Mouse (Mus musculus) hindbrain, embryonic 11.5 days (tissue): ENCODE results near the gene Chtop. TPM values are rescaled to one million over a fixed set of nuclear protein-coding genes. Genes with fewer than 3 reads are reported as not detected.

Experiments used
- ATAC-seq: fragments of 200-750 bp; cut with Nextera tagmentation; 2 replicates; pipeline ENCODE4 v1.8.0; 2017; ENCODE audit warnings: mild to moderate bottlenecking, moderate TSS enrichment, moderate library complexity; ENCODE audit not compliant: low FRiP score
- DNase-seq: peaks from one replicate; pipeline ENCODE4 v3.0.0-alpha.2; 2015; ENCODE audit warnings: low spot score
- H3K27ac ChIP-seq: fragments of 300-500 bp; sonication (generic); 2 replicates; pipeline ENCODE4 v1.5.1; 2014; ENCODE audit warnings: mild to moderate bottlenecking, low read depth, low read length
- H3K27me3 ChIP-seq: fragments of 300-500 bp; sonication (generic); 2 replicates; pipeline ENCODE4 v1.6.1; 2014; ENCODE audit warnings: mild to moderate bottlenecking, low read length, moderate library complexity, mixed read lengths; ENCODE audit not compliant: control insufficient read depth, insufficient read depth
- H3K36me3 ChIP-seq: fragments of 300-500 bp; sonication (generic); 2 replicates; pipeline ENCODE4 v1.6.1; 2014; ENCODE audit warnings: mild to moderate bottlenecking, low read length, moderate library complexity, mixed read lengths; ENCODE audit not compliant: control insufficient read depth, insufficient read depth
- H3K4me1 ChIP-seq: fragments of 300-500 bp; sonication (generic); replicated peaks from 2 replicates; pipeline ENCODE4 v1.6.1; 2014; ENCODE audit warnings: low read length, mixed read lengths; ENCODE audit not compliant: control insufficient read depth, insufficient read depth
- H3K4me2 ChIP-seq: fragments of 300-500 bp; sonication (generic); replicated peaks from 2 replicates; pipeline ENCODE4 v1.6.1; 2014; ENCODE audit warnings: mild to moderate bottlenecking, low read depth, low read length
- H3K4me3 ChIP-seq: fragments of 300-500 bp; sonication (generic); 2 replicates; pipeline ENCODE4 v1.5.1; 2014; ENCODE audit warnings: low read depth, low read length
- H3K9ac ChIP-seq: fragments of 300-500 bp; sonication (generic); 2 replicates; pipeline ENCODE4 v1.6.1; 2014; ENCODE audit warnings: low read depth, low read length
- H3K9me3 ChIP-seq: fragments of 300-500 bp; sonication (generic); 2 replicates; pipeline ENCODE4 v1.6.1; 2016; ENCODE audit warnings: low read length; ENCODE audit not compliant: control insufficient read depth
- WGBS: fragments of 180-500 bp; shearing (Covaris S2); extraction: QIAGEN DNeasy Blood & Tissue Kit; methylation state at CpG from one replicate; pipeline ENCODE4 v1.1.7; 2014; 5-methylcytosine and 5-hydroxymethylcytosine counted together
- polyA plus RNA-seq: library from polyadenylated mRNA; unstranded; fragments of >200 nt; fragmentation: Nextera tagmentation; extraction: Ambion mirVana; gene quantifications from 2 replicates; pipeline ENCODE4 v1.2.1, GENCODE M21; 2014

The Chtop gene
- polyA plus RNA-seq, 1 experiment from 2014 or later = 143 TPM

GRCm38 (mm10) chr3:90475831-90476611 lies 33.3 kb downstream of the Chtop start, which contains the start of gene Ilf2:
Gene Ilf2 (plus strand): TSS chr3:90476126.
- Histone ChIP-seq H3K9ac (peak within 1 kb of the TSS; percentile 85), H3K27me3 (no peaks in the 10 kb centered on the region), H3K4me3 (peak within 1 kb of the TSS; percentile 83), H3K36me3 (peaks cover 7% of the 10 kb centered on the region), H3K9me3 (no peaks in the 10 kb centered on the region), H3K4me2 (peak within 1 kb of the TSS; percentile 84), H3K4me1 (0 out of 2 replicates have a peak, but pooled peaks cover 2% of the 10 kb centered on the region), H3K27ac (peak within 1 kb of the TSS; percentile 91)
- ATAC-seq (peak; percentile 99), DNase-seq (peak; percentile 98)
- WGBS = under 1% methylated on average over 45 of the region's 45 CpGs

GRCm38 (mm10) chr3:90475151-90475830 lies 34.0 kb downstream of the Chtop start:
- Histone ChIP-seq H3K4me1 (0 out of 2 replicates have a peak, but pooled peaks cover 2% of the 10 kb centered on the region), H3K27me3 (no peaks in the 10 kb centered on the region), H3K9me3 (no peaks in the 10 kb centered on the region), H3K4me3 (peak overlapping the region; percentile 25), H3K27ac (no peak overlapping the region), H3K4me2 (no peak overlapping the region), H3K36me3 (peaks cover 7% of the 10 kb centered on the region), H3K9ac (no peak overlapping the region)
- 40% methylated on average over 15 of the region's 16 CpGs for WGBS
- DNase-seq (no peak), ATAC-seq (peak; percentile 31)

- H3K9me3 ChIP-seq = no peaks in the 10 kb centered on the region
- DNase-seq = peak; percentile 49
Measured at GRCm38 (mm10) chr3:90472213-90472612, 37.1 kb downstream of the Chtop start.

GRCm38 (mm10) chr3:90467618-90468300 lies 41.5 kb downstream of the Chtop start:
- no peak for ATAC-seq
- 91% methylated on average over 10 of the region's 10 CpGs for WGBS
- no peak overlapping the region for H3K27ac ChIP-seq

More at GRCm38 (mm10) chr3:90472213-90472612, 37.1 kb downstream of the Chtop start:
- H3K36me3 ChIP-seq = no peaks in the 10 kb centered on the region
- H3K27ac ChIP-seq = no peak overlapping the region
- H3K4me2 ChIP-seq = no peak overlapping the region
- H3K4me3 ChIP-seq = no peak overlapping the region
- no peak for ATAC-seq
- 42% methylated on average over 3 of the region's 3 CpGs for WGBS
- no peak overlapping the region for H3K9ac ChIP-seq
- H3K27me3 ChIP-seq = no peaks in the 10 kb centered on the region
- 0 out of 2 replicates have a peak, but pooled peaks cover under 1% of the 10 kb centered on the region for H3K4me1 ChIP-seq

GRCm38 (mm10) chr3:90466311-90466766 lies 43.0 kb downstream of the Chtop start:
- Histone ChIP-seq H3K4me1 (0 out of 2 replicates have a peak, but pooled peaks cover 2% of the 10 kb centered on the region), H3K9me3 (no peaks in the 10 kb centered on the region), H3K9ac (no peak overlapping the region), H3K4me3 (peak overlapping the region; percentile 34), H3K27me3 (peaks cover 37% of the 10 kb centered on the region), H3K27ac (no peak overlapping the region), H3K4me2 (peak overlapping the region; percentile 60), H3K36me3 (no peaks in the 10 kb centered on the region)
- DNase-seq (peak; percentile 78), ATAC-seq (peak; percentile 53; the same call in 1 of the 2 replicates)
- WGBS = 1% methylated on average over 15 of the region's 15 CpGs

More at GRCm38 (mm10) chr3:90467618-90468300, 41.5 kb downstream of the Chtop start:
- no peak overlapping the region for H3K9ac ChIP-seq
- no peak overlapping the region for H3K4me2 ChIP-seq
- no peak overlapping the region for H3K4me3 ChIP-seq
- no peak for DNase-seq
- H3K4me1 ChIP-seq = 0 out of 2 replicates have a peak, but pooled peaks cover 2% of the 10 kb centered on the region
- no peaks in the 10 kb centered on the region for H3K36me3 ChIP-seq
- H3K27me3 ChIP-seq = peaks cover 29% of the 10 kb centered on the region
- H3K9me3 ChIP-seq = no peaks in the 10 kb centered on the region

GRCm38 (mm10) chr3:90465686-90466310 lies 43.5 kb downstream of the Chtop start, which contains the start of gene Npr1:
Gene Npr1 (minus strand): TSS chr3:90465866.
- DNase-seq (no peak), ATAC-seq (peak; percentile 64)
- WGBS = 2% methylated on average over 24 of the region's 49 CpGs
- Histone ChIP-seq H3K27me3 (peaks cover 37% of the 10 kb centered on the region), H3K4me2 (peak within 1 kb of the TSS; percentile 60), H3K36me3 (no peaks in the 10 kb centered on the region), H3K4me1 (0 out of 2 replicates have a peak, but pooled peaks cover 2% of the 10 kb centered on the region), H3K9me3 (no peaks in the 10 kb centered on the region), H3K4me3 (peak within 1 kb of the TSS; percentile 34), H3K27ac (no peak within 1 kb of the TSS), H3K9ac (peak within 1 kb of the TSS; percentile 27)

GRCm38 (mm10) chr3:90465081-90465685 lies 44.1 kb downstream of the Chtop start:
- H3K9me3 ChIP-seq = no peaks in the 10 kb centered on the region
- no peaks in the 10 kb centered on the region for H3K36me3 ChIP-seq
- 0 out of 2 replicates have a peak, but pooled peaks cover 2% of the 10 kb centered on the region for H3K4me1 ChIP-seq
- 1% methylated on average over 73 of the region's 75 CpGs for WGBS
- H3K27ac ChIP-seq = no peak overlapping the region
- ATAC-seq = peak; percentile 45
- peak overlapping the region; percentile 60 for H3K4me2 ChIP-seq
- DNase-seq = peak; percentile 60
- H3K4me3 ChIP-seq = peak overlapping the region; percentile 34
- H3K27me3 ChIP-seq = peaks cover 37% of the 10 kb centered on the region
- H3K9ac ChIP-seq = peak overlapping the region; percentile 27
